Mouse (Mus musculus) heart, postnatal 0 days (tissue): Measurements from ENCODE around the gene Wdr19.

ENCODE experiments used
- CTCF ChIP-seq: IDR thresholded peaks from 2 replicates; pipeline ENCODE4 v1.5.1; 2016; ENCODE audit warnings: antibody characterized with exemption, control low read depth, low read depth
- EP300 ChIP-seq: IDR thresholded peaks from 2 replicates; pipeline ENCODE4 v1.6.1; 2016; ENCODE audit warnings: antibody characterized with exemption, low read depth

DNA sequence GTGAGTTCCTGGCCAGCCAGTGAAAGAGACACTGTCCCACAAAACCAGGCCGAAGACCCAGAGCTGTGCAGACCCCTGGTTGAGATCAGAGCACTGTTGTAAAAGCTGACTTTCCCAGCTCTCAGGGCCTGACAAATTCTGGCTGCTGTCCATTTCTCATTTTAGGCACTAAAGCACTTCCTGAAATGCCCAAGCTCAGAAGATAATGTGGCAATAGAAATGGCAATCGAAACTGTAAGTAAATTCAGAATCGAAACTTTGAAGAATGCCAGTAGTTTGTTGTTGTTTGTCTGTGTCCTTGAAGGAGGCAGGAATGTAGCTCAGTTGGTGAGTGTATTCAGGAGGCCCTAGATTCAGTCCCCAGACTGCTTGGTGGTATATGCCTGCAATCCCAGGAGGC, 47.8 kb downstream of the Wdr19 start:
- TF ChIP-seq CTCF (no peak), EP300 (no peak)
